Mouse (Mus musculus) megakaryocyte, embryonic 14.5 days (primary cell): ENCODE data around the gene Pgs1.

Experiments used
- FLI1 ChIP-seq: IDR thresholded peaks from 2 replicates; pipeline ENCODE4 v1.6.1; 2012; ENCODE audit warnings: low read length, inconsistent platforms, mixed read lengths
- GATA1 ChIP-seq: IDR thresholded peaks from 3 replicates; pipeline ENCODE4 v1.6.1; 2012; ENCODE audit warnings: mixed read lengths, low read length, inconsistent platforms, borderline replicate concordance

DNA sequence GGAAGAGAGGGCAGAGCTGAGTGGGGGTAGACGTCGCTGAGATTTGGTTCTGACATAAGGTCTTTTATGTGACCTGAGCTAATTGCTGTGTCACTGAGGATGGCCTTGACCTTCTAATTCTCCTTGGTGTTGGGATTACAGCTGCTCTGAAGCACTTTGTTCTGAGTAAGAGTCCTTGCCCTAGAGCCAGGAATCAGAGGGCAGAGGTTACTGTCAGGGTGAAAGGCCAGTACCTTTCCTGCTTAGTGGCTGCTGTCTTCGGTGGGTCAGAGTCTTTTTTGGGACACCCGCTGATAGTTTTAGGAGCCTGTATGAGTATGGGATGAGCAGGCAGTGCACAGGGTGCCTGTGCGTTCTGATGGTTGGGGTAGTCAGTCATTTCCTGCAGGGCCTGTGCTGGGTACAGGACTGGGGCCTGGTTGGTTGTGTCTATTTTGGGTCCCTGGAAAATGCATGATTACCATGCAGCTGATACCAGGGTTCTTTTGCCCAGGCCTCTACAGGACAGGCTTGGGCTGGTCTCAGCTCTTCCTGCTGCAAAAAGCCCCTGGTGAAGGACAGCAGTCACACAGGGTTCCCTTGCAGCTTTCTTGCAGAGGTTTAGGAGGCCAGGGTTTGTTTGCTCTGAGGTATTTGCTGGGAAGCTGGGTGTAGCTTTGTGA is 22.2 kb downstream of the Pgs1 start:
- TF ChIP-seq GATA1: no peak
- TF ChIP-seq FLI1: no peak
